Mouse (Mus musculus): ENCODE results near the gene Klhl22. TPM values are rescaled to one million over a fixed set of nuclear protein-coding genes. Genes with fewer than 3 reads are reported as not detected.
"Not testable (repeated sequence)": the region's sequence is repeated elsewhere in the genome, so short reads cannot be mapped to it uniquely, and the experiment has no call there.

The Klhl22 gene
- polyA plus RNA-seq, 1 experiment from 2014 or later = 52.6 TPM

- DNase-seq (ENCODE audit: low spot score) = no peak
- no peaks in the 10 kb centered on the region for H3K9me3 ChIP-seq (replicated peaks)
- no peaks in the 10 kb centered on the region; the same call in 1 of the 2 replicates for H3K4me1 ChIP-seq
- H3K27me3 ChIP-seq (ENCODE audit: low read depth, poor library complexity, severe bottlenecking) = peaks cover 9% of the 10 kb centered on the region
- no peaks in the 10 kb centered on the region for H3K36me3 ChIP-seq
- no peak overlapping the region for H3K27ac ChIP-seq (replicated peaks)
- 60% methylated on average over 2 of the region's 2 CpGs for WGBS
- H3K4me3 ChIP-seq = peak overlapping the region; percentile 36; the same call in 1 of the 2 replicates
These were observed 25.8 kb upstream of the Klhl22 start for GRCm38 (mm10) chr16:17733646-17734045.

GRCm38 (mm10) chr16:17734872-17735271, 24.5 kb upstream of the Klhl22 start:
- not testable (repeated sequence) for H3K4me3 ChIP-seq; H3K4me1 ChIP-seq; H3K36me3 ChIP-seq; H3K27me3 ChIP-seq (ENCODE audit: low read depth, poor library complexity, severe bottlenecking); H3K27ac ChIP-seq (replicated peaks); DNase-seq (ENCODE audit: low spot score); H3K9me3 ChIP-seq (replicated peaks)
- 88% methylated on average over 6 of the region's 6 CpGs for WGBS

- Histone ChIP-seq H3K27me3 (ENCODE audit: low read depth, poor library complexity, severe bottlenecking) (peaks cover 9% of the 10 kb centered on the region), H3K9me3 (replicated peaks) (no peaks in the 10 kb centered on the region), H3K4me1 (no peaks in the 10 kb centered on the region; the same call in 1 of the 2 replicates), H3K36me3 (no peaks in the 10 kb centered on the region), H3K4me3 (no peak overlapping the region), H3K27ac (replicated peaks) (no peak overlapping the region)
- DNase-seq (ENCODE audit: low spot score) = no peak
- WGBS = 57% methylated on average over 4 of the region's 4 CpGs
These were observed 23.3 kb upstream of the Klhl22 start for GRCm38 (mm10) chr16:17736156-17736555.

- no peak for DNase-seq (ENCODE audit: low spot score)
- H3K27ac ChIP-seq (replicated peaks) = no peak overlapping the region
- H3K36me3 ChIP-seq = no peaks in the 10 kb centered on the region
- H3K4me3 ChIP-seq = no peak overlapping the region
- H3K9me3 ChIP-seq (replicated peaks) = no peaks in the 10 kb centered on the region
- 85% methylated on average over 4 of the region's 4 CpGs for WGBS
- H3K4me1 ChIP-seq = no peaks in the 10 kb centered on the region
- no peaks in the 10 kb centered on the region for H3K27me3 ChIP-seq (ENCODE audit: low read depth, poor library complexity, severe bottlenecking)
These were observed 19.3 kb upstream of the Klhl22 start for GRCm38 (mm10) chr16:17740080-17740479.

GRCm38 (mm10) chr16:17742810-17743209, 16.6 kb upstream of the Klhl22 start:
- Histone ChIP-seq H3K27ac (replicated peaks) (no peak overlapping the region), H3K27me3 (ENCODE audit: low read depth, poor library complexity, severe bottlenecking) (no peaks in the 10 kb centered on the region), H3K9me3 (replicated peaks) (no peaks in the 10 kb centered on the region), H3K4me3 (no peak overlapping the region), H3K4me1 (no peaks in the 10 kb centered on the region), H3K36me3 (no peaks in the 10 kb centered on the region)
- DNase-seq (ENCODE audit: low spot score) = no peak
- 83% methylated on average over 1 of the region's 1 CpGs for WGBS

- no peak for DNase-seq (ENCODE audit: low spot score)
- Histone ChIP-seq H3K9me3 (replicated peaks) (no peaks in the 10 kb centered on the region), H3K27ac (replicated peaks) (no peak overlapping the region), H3K4me1 (no peaks in the 10 kb centered on the region), H3K27me3 (ENCODE audit: low read depth, poor library complexity, severe bottlenecking) (no peaks in the 10 kb centered on the region), H3K36me3 (no peaks in the 10 kb centered on the region), H3K4me3 (no peak overlapping the region)
- WGBS = 44% methylated on average over 4 of the region's 4 CpGs
These were observed 16.1 kb upstream of the Klhl22 start for GRCm38 (mm10) chr16:17743279-17743678.

- H3K9me3 ChIP-seq (replicated peaks) = no peaks in the 10 kb centered on the region
- H3K4me1 ChIP-seq = no peaks in the 10 kb centered on the region
- WGBS = 6% methylated on average over 1 of the region's 1 CpGs
- no peaks in the 10 kb centered on the region for H3K27me3 ChIP-seq (ENCODE audit: low read depth, poor library complexity, severe bottlenecking)
- H3K36me3 ChIP-seq = no peaks in the 10 kb centered on the region
- peak; percentile 65 for DNase-seq (ENCODE audit: low spot score)
- no peak overlapping the region for H3K4me3 ChIP-seq
- no peak overlapping the region for H3K27ac ChIP-seq (replicated peaks)
These were observed 14.9 kb upstream of the Klhl22 start for GRCm38 (mm10) chr16:17744536-17744935.

- no peaks in the 10 kb centered on the region for H3K36me3 ChIP-seq
- no peaks in the 10 kb centered on the region for H3K27me3 ChIP-seq (ENCODE audit: low read depth, poor library complexity, severe bottlenecking)
- H3K4me3 ChIP-seq = no peak overlapping the region
- no peaks in the 10 kb centered on the region for H3K9me3 ChIP-seq (replicated peaks)
- DNase-seq (ENCODE audit: low spot score) = no peak
- H3K4me1 ChIP-seq = no peaks in the 10 kb centered on the region
- 92% methylated on average over 2 of the region's 2 CpGs for WGBS
- no peak overlapping the region for H3K27ac ChIP-seq (replicated peaks)
These were observed 14.4 kb upstream of the Klhl22 start for GRCm38 (mm10) chr16:17745067-17745466.

GRCm38 (mm10) chr16:17753001-17753400, 6.4 kb upstream of the Klhl22 start:
- H3K4me1 ChIP-seq = no peaks in the 10 kb centered on the region
- DNase-seq (ENCODE audit: low spot score) = no peak
- 52% methylated on average over 3 of the region's 3 CpGs for WGBS

GRCm38 (mm10) chr16:17753686-17754085, 5.7 kb upstream of the Klhl22 start:
- peaks cover under 1% of the 10 kb centered on the region; the same call in 1 of the 2 replicates for H3K4me1 ChIP-seq
- WGBS = 50% methylated on average over 1 of the region's 1 CpGs
- H3K4me3 ChIP-seq = no peak overlapping the region
- no peaks in the 10 kb centered on the region for H3K36me3 ChIP-seq
- H3K27ac ChIP-seq (replicated peaks) = no peak overlapping the region
- peaks cover 26% of the 10 kb centered on the region for H3K27me3 ChIP-seq (ENCODE audit: low read depth, poor library complexity, severe bottlenecking)
- H3K9me3 ChIP-seq (replicated peaks) = no peaks in the 10 kb centered on the region
- DNase-seq (ENCODE audit: low spot score) = no peak

More at GRCm38 (mm10) chr16:17753001-17753400, 6.4 kb upstream of the Klhl22 start:
- H3K9me3 ChIP-seq (replicated peaks) = no peaks in the 10 kb centered on the region
- H3K27me3 ChIP-seq (ENCODE audit: low read depth, poor library complexity, severe bottlenecking) = peaks cover 19% of the 10 kb centered on the region
- H3K27ac ChIP-seq (replicated peaks) = no peak overlapping the region
- no peak overlapping the region for H3K4me3 ChIP-seq
- H3K36me3 ChIP-seq = no peaks in the 10 kb centered on the region

GRCm38 (mm10) chr16:17757756-17758155, 1.7 kb upstream of the Klhl22 start:
- H3K9me3 ChIP-seq (replicated peaks) = no peaks in the 10 kb centered on the region
- peaks cover 27% of the 10 kb centered on the region for H3K4me1 ChIP-seq
- WGBS = 96% methylated on average over 1 of the region's 1 CpGs
- H3K4me3 ChIP-seq = no peak overlapping the region
- H3K27me3 ChIP-seq (ENCODE audit: low read depth, poor library complexity, severe bottlenecking) = peaks cover 40% of the 10 kb centered on the region
- 0 out of 2 replicates have a peak, but pooled peaks cover 4% of the 10 kb centered on the region for H3K36me3 ChIP-seq
- no peak overlapping the region for H3K27ac ChIP-seq (replicated peaks)
- DNase-seq (ENCODE audit: low spot score) = no peak

- H3K36me3 ChIP-seq = peaks cover 8% of the 10 kb centered on the region; the same call in 1 of the 2 replicates
- H3K4me3 ChIP-seq = peak overlapping the region; percentile 71
- WGBS = 58% methylated on average over 9 of the region's 9 CpGs
These were observed 516 bp upstream of the Klhl22 start for GRCm38 (mm10) chr16:17758902-17759301.

GRCm38 (mm10) chr16:17759813-17760321, 449 bp downstream of the Klhl22 start:
- 1% methylated on average over 54 of the region's 54 CpGs for WGBS
- H3K4me1 ChIP-seq = peaks cover 27% of the 10 kb centered on the region
- H3K27me3 ChIP-seq (ENCODE audit: low read depth, poor library complexity, severe bottlenecking) = peaks cover 37% of the 10 kb centered on the region
- no peaks in the 10 kb centered on the region for H3K9me3 ChIP-seq (replicated peaks)
- DNase-seq (ENCODE audit: low spot score) = no peak
- H3K4me3 ChIP-seq = peak overlapping the region; percentile 71
- peaks cover 17% of the 10 kb centered on the region for H3K36me3 ChIP-seq
- peak overlapping the region; percentile 91 for H3K27ac ChIP-seq (replicated peaks)

More at GRCm38 (mm10) chr16:17758902-17759301, 516 bp upstream of the Klhl22 start:
- H3K9me3 ChIP-seq (replicated peaks) = no peaks in the 10 kb centered on the region
- no peak for DNase-seq (ENCODE audit: low spot score)
- peaks cover 27% of the 10 kb centered on the region for H3K4me1 ChIP-seq
- H3K27ac ChIP-seq (replicated peaks) = peak overlapping the region; percentile 91
- peaks cover 40% of the 10 kb centered on the region for H3K27me3 ChIP-seq (ENCODE audit: low read depth, poor library complexity, severe bottlenecking)

All from midbrain, embryonic 10.5 days (tissue).